Mouse (Mus musculus): ENCODE data around the gene Tchp.

Tchp gene

DNA sequence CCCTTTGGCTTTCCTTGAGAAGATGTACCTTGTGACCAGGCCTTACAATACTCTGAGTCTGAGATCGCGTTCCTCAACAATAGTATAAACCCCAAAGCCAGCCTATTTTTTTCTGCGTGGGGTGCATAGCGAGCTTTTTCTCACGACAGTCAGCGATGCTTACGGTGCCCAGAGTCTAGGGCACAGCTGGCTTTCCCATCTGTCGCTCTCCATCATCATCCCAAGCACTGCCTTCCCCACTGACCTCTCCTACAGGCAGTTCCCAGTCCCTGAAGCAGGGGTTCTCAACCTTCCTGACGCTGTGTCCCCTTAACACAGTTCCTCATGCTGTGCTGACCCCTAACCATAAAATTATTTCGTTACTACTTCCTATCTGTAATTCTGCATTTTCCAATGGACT is 35.0 kb downstream of the Tchp start:
- no peak for DNase-seq

DNA sequence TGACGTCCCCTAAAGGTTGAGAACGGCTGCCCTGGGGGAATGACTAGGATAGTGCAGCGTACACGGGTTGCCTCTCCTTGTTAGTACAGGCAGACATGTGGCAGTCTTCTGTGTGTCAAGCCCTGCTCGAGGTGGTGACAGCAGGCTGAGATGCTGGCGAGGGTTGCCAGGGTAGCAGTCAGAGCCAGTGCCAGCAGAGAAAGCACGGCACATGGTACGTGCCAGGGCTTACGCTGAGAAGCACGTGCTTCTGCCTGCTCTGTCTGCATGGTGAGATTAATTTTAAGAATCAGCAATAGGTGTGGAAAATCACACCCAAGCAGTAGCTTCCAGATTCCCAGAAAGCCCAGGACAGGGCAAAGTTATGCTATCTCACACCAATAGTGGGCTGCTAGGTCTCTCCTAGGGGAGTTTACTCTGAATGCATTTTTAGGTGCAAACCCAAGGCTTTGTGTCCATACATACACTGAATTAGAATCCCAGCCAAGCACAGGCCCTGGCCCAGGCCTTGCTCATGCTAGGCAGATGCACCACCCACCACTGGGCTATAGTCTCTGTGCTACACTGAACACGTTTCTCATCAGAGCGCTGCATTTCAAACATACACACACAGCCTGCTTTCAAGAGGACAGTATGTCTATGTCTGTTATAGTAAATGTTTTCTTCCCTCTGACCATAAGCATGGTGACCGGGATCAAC is 35.6 kb downstream of the Tchp start:
- no peak for DNase-seq

DNA sequence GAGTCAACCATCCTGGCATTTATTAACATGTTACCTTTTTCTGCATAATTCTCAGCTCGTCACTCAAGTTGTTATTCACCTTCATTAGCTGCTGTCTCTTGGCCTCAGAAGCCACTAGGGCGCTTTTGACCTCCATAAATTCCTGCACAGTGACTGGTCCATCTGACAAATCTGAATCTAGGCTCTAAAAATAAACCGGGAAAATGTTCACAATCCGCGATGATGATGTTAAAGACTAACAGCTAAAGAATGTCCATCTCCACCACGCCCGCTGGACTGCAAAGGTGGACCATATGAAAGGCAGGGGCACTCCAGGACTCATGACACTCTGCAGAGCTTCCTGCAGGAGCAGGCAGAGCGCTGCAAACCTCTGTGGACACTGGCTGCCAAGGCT is 36.1 kb downstream of the Tchp start:
- DNase-seq = no peak

DNA sequence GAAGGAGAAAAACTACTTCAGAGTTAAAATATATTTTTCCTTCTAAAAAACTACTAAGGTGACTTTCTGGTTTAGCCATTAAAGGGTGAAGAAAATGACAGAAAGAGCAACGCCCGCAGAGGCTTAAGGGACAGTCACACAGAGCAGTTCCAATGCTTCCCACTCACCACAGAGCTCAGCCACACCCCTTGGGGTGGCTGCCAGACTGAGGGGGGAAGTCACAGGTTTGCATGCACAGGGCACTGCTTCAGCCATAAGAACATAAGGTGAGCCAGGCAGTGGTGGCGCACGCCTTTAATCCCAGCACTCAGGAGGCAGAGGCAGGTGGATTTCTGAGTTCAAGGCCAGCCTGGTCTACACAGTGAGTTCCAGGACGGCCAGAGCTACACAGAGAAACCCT is 38.0 kb downstream of the Tchp start:
- peak; percentile 40 for DNase-seq

DNA sequence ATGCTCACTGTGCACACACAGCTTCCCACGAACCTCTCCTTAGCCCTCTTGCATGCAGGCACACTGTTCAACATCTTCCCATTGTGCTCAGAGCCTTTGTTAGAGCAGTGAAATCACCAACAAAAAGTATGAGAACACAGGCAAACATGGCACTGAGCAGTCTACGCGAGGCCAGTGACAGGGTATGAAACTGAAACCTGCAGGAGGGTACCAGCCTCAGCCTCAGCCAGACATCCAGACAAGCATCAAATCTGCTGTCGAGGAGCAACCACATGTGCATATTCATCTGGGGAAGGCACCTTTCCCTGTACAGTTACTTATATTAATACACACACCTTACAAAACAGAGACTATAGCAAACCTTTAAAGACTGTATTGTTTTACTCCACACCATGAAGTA is 39.3 kb downstream of the Tchp start:
- no peak for DNase-seq

DNA sequence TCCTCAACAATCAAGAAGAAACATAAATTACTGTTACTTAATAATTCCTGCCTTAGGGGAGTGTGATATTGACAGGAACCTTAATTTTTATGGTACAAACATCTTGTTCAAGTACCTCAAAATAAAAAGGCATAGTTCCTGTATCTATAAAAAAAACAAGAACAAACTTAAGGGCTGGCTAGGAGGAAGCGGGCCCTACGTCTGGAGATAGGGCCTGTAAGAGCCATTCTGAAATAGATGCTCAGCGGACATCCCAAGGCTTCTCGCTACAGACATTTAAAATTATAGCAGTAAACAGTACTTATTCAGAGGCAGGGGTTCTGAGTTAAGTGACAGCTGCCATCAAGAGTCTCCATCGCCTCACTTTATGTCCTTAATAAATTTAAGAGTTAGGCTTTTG is 40.0 kb downstream of the Tchp start:
- DNase-seq = no peak

DNA sequence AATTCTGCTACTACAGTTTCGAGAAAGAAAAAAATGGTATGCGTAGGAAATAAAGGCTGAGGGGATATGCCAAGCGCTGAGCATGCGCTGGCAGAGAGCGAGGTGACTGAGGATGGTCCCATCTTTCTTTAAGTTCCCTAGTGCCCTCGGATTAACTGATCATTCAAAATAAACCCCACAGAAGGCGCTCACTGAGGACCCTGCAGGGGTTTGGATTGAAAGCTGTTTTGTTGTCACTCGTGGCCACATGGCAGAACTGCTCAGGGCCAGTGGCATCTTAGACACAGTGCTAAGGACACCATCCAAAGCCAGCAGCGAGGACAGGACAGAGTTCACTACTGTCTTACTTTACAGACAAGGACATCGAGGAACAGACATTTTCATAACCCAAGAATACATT is 42.8 kb downstream of the Tchp start:
- DNase-seq = no peak

DNA sequence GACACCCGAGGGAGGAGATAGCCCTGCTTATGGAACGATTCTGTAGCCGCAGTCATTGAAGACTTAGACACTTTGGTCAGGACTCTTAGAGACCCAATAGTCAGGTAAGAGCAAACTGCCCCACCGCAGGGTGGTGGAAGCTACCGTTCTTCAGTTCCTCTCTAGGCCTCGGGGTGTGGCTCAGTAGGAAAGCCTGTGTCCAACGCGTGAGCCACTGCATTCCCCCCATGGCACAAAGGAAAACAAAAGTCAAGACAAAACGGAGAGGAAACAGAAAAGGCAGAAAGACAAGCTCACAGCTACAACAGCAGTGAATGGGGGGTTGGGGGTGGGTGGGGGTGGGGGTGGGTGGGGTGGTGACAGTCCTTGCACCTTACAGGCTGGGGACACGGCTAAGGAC is 44.8 kb downstream of the Tchp start:
- no peak for DNase-seq

DNA sequence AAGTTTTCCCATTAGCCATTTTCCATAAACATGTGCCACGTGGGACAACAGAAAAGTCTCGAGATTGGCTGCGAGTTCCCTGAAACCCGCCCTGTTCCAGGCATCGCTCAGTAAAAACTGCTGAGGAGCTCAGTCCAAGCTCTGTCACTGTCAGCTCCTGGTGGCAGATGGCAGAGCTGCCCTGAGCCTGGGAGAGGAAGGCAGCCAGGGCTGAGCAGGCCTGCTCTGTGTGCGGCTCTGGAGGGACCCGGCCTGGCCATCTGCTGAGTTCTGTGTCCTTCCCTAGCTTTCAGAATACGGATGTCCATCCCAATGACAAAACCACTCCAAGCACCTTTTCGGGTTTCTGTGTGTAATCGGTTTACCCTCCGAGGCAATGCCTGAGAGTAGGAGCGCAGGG is 45.8 kb downstream of the Tchp start:
- DNase-seq = no peak

DNA sequence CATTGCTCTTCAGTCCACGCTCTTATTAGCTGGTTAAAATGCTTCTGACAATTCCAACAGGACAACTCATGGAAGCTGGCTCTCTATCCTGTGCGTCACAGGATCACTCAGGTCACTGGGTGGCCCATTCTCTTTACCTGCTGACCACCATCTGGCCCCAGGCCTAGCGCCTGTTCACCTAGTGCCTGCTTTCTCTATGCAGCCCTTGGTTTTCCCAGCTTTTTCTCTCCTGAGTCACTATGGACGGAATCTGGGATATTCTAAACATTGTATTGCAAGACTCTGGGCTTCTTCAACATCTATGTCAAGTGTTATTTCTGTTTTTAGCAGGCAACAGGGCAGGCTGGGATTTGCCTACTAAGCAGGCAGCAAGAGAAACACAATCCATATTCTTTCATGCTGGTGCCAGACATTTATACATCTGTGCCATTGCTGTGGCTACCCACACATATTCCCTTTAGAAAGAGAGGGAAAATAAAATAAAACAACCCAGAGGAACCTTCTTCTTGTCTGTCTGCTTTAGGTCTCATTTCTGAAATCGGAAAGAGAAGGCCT is 52.1 kb downstream of the Tchp start:
- no peak for DNase-seq

DNA sequence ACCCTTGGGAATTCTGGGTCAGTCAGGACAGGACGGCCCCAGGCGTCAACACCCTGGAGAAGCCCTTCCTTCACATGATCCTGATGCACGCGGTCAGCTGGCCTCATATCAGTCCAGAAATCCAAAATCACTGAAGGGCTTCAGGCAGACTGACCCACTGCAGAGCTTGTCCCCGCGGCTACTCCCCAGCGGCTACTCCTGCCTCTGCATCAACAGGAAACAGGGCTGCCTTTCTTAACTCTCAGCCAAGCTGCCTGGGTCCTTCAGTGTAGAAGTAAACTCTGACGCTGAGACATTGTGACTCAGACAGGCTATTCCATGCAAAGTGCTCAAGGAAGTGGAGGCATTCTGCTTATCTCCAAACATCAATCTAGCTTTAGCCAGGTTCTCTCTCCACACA is 54.4 kb downstream of the Tchp start:
- peak; percentile 45 for DNase-seq

DNA sequence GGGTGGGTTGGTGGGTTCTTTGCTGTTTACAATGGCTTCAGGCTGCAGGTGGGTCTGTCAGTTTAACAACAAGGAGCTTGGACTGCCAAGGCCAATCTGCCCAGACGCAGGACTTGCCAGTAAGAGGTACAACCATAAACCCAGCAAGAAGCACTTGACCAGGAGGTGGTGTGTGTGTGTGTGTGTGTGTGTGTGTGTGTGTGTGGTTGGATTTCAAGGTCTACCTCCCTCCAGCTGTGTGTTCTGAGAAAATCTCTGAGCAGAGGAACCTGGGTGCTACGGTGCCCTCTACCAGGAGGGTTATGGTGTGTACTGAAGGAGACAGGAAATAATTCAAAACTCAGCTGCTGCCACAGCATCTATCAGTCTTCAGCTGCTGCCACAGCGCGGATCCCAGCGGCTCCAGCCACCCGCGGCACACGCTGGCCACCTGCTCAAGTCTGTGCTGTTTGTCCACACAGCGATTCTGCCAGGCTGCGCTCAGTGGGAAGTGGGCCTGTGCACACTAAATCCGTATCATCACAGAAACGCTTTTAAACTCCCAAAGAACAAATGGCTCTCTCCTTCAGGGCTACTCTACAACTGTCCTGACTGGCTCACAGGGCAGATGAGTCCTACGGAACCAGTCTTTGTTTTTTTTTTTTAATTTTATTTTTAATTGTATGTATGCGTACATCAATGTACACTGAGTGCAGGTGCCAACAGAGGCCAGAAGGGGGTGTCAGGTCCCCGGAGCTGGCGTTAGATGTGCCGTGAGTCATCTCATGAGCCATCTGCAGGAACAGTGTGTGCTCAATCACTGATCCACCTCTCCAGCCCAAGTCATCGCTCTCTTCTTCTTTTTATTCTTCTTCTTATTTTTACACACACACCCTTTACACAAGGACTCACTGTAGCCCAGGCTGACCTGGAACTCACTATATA is 57.5 kb downstream of the Tchp start:
- DNase-seq = no peak

DNA sequence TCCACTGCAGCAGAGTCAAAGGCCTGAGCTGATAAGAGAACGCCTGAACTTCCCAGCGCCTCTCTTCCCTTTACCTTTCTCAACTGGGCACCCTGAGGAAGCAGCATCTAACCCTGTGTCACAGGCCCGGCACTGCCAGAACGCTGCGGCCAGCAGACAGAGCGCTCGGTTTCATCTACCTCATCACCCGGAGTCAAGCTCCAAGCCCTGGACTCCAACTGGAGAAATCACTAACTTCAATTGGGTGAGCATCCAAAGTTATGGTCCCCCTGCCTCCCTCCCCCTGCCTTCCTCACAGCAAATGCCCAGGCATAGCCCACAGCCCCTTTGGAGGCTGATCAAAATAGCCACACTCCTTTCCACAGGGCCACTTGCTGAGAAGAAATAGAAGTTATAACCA is 59.1 kb downstream of the Tchp start:
- DNase-seq = no peak

DNA sequence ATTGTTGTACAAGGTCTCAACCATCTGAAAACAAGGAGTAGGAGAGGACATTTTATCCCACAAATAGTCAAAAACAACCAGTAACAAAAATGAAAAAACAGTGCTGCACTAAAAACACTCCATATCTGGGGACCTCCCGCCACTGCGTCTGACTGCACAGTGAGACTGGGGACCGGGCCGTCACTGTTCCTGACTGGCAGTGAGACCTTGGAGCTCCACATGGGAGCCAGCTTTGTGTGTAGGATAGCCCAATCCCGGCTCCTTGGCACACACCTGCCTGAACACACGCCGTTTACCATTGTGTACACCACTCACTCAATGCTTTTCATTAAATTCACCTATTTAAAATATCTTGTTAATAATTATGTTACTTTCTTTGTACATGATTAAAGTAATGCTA is 59.6 kb downstream of the Tchp start:
- DNase-seq = no peak

DNA sequence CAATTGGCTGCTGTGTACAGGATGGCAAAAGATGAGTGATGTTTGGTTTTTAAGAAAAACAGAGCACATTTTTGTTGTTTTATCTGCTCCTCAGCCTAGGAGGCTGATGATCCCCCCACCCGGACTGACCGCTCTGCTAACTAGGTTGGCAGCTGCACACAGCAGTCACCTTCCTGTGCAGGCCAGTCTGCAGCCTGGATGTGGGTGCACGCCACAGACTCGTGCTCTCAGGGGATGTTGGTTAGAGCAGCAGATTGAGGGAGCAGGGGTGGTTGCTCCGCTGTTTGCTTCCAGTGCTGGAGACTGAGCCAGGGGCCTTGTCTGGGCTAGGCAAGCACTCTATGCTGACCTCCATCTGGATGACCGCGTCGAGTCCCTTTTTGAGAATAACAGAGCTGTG is 62.2 kb downstream of the Tchp start:
- no peak for DNase-seq

DNA sequence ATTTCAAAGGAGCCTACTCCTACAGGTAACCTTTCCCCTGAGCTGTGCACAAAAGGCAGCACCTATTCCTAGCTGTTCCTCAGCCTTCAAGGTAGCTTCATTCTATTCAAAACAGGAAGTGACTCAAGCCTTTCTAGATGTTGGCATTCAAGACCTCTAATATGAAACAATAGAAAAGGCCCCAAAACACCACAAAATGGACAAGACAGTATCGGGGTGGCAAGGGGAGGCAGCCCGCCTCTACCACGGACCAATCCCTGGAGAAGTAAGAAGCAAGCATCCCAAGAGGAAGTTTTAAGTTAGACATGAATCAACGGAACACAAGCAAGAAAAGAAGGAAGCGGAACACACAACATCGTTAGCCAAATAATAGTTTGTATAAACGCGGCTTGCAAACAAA is 64.2 kb downstream of the Tchp start:
- no peak for DNase-seq

All from lung, postnatal 10 days (tissue).